Mouse (Mus musculus) neural tube, embryonic 14.5 days (tissue): ENCODE results near the gene Lefty2. TPM values are rescaled to one million over a fixed set of nuclear protein-coding genes. Genes with fewer than 3 reads are reported as not detected.

Source experiments
- ATAC-seq: fragments of 200-750 bp; cut with Nextera tagmentation; 2 replicates; pipeline ENCODE4 v1.8.0; 2017; ENCODE audit warnings: low read depth, mild to moderate bottlenecking, moderate TSS enrichment, moderate library complexity
- H3K27ac ChIP-seq: fragments of 300-500 bp; sonication (generic); 2 replicates; pipeline ENCODE4 v1.5.1; 2014; ENCODE audit warnings: low read depth, mild to moderate bottlenecking, control low read depth, low read length, moderate library complexity, mixed read lengths
- H3K27me3 ChIP-seq: fragments of 300-500 bp; sonication (generic); 2 replicates; pipeline ENCODE4 v1.6.1; 2014; ENCODE audit warnings: low read length; ENCODE audit not compliant: control insufficient read depth, insufficient read depth
- H3K36me3 ChIP-seq: fragments of 300-500 bp; sonication (generic); 2 replicates; pipeline ENCODE4 v1.6.1; 2014; ENCODE audit warnings: low read length, mixed read lengths; ENCODE audit not compliant: control insufficient read depth, insufficient read depth
- H3K4me1 ChIP-seq: fragments of 300-500 bp; sonication (generic); 2 replicates; pipeline ENCODE4 v1.6.1; 2014; ENCODE audit warnings: low read length; ENCODE audit not compliant: control insufficient read depth, insufficient read depth
- H3K4me2 ChIP-seq: fragments of 300-500 bp; sonication (generic); 2 replicates; pipeline ENCODE4 v1.6.1; 2014; ENCODE audit warnings: mild to moderate bottlenecking, low read depth, low read length, control low read depth
- H3K4me3 ChIP-seq: fragments of 300-500 bp; sonication (generic); 2 replicates; pipeline ENCODE4 v1.5.1; 2014; ENCODE audit warnings: low read depth, low read length, control low read depth, mixed read lengths
- H3K9ac ChIP-seq: fragments of 300-500 bp; sonication (generic); replicated peaks from 2 replicates; pipeline ENCODE4 v1.6.1; 2014; ENCODE audit warnings: low read depth, mild to moderate bottlenecking, control low read depth, low read length, mixed read lengths
- H3K9me3 ChIP-seq: fragments of 300-500 bp; sonication (generic); 2 replicates; pipeline ENCODE4 v1.6.1; 2016; ENCODE audit warnings: low read length; ENCODE audit not compliant: control insufficient read depth
- WGBS: fragments of 180-500 bp; shearing (Covaris S2); extraction: QIAGEN DNeasy Blood & Tissue Kit; methylation state at CpG from one replicate; pipeline ENCODE4 v1.1.7; 2014; 5-methylcytosine and 5-hydroxymethylcytosine counted together
- polyA plus RNA-seq: library from polyadenylated mRNA; unstranded; fragments of >200 nt; fragmentation: Nextera tagmentation; extraction: Ambion mirVana; gene quantifications from 2 replicates; pipeline ENCODE4 v1.2.1, GENCODE M21; 2014

Lefty2 gene
- polyA plus RNA-seq: 0.58 and 1.9 TPM in 2 replicates

DNA sequence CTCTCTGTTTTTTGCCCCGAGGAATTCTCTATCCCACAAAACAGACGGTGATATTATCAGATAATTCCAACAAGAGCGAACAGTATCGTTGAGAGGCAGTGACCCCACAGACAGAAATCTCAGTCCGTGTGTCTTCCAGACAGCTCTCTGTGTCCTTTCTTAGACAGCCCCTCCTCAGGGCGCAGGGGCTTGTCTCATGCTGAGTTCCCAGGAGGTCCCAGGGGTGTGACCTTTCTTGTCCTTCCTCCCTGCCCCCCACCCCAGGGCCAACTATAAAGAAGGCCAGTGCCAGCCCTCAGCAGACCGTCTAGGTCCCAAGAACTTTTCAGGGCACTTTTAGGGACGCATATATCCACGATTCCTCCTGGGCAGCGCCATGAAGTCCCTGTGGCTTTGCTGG is at the start of gene Lefty2:
Lefty2 (plus strand) TSS at position 301 of the 400 bp plus-strand sequence.
- peaks cover 9% of the 10 kb centered on the region for H3K27me3 ChIP-seq
- no peak within 1 kb of the TSS for H3K27ac ChIP-seq
- no peaks in the 10 kb centered on the region for H3K9me3 ChIP-seq
- H3K4me1 ChIP-seq: peaks cover 8% of the 10 kb centered on the region; the same call in 1 of the 2 replicates
- H3K36me3 ChIP-seq: no peaks in the 10 kb centered on the region
- 61% methylated on average over 10 of the region's 10 CpGs for WGBS
- H3K9ac ChIP-seq: no peak within 1 kb of the TSS
- H3K4me3 ChIP-seq: no peak within 1 kb of the TSS
- ATAC-seq: no peak
- H3K4me2 ChIP-seq: no peak within 1 kb of the TSS

DNA sequence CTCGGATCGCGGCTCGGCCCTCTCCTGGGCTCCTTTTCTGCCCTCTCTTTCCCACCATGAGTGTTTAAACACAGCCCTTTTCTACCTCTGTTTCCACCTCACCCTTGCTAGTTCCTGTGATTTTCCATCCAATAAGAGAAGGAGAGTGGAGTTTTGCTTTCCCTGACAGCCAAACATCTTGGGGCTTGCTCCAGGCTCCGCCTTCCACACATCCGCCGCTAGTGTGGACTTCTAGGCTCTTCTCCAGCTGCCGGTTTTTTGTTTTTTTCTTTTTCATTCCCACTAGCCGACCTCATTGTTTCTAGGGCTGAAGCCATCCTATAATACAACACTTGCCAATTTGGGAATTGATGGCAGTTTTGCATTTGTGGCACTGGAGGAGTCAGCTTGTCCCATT is 44.8 kb upstream of the Lefty2 start:
- Histone ChIP-seq H3K27ac (peak overlapping the region; percentile 98), H3K4me2 (peak overlapping the region; percentile 60), H3K27me3 (no peaks in the 10 kb centered on the region), H3K4me3 (peak overlapping the region; percentile 28), H3K4me1 (peaks cover 20% of the 10 kb centered on the region; the same call in 1 of the 2 replicates), H3K9me3 (no peaks in the 10 kb centered on the region), H3K36me3 (no peaks in the 10 kb centered on the region), H3K9ac (peak overlapping the region; percentile 53)
- WGBS: 2% methylated on average over 9 of the region's 9 CpGs
- ATAC-seq: peak; percentile 62

DNA sequence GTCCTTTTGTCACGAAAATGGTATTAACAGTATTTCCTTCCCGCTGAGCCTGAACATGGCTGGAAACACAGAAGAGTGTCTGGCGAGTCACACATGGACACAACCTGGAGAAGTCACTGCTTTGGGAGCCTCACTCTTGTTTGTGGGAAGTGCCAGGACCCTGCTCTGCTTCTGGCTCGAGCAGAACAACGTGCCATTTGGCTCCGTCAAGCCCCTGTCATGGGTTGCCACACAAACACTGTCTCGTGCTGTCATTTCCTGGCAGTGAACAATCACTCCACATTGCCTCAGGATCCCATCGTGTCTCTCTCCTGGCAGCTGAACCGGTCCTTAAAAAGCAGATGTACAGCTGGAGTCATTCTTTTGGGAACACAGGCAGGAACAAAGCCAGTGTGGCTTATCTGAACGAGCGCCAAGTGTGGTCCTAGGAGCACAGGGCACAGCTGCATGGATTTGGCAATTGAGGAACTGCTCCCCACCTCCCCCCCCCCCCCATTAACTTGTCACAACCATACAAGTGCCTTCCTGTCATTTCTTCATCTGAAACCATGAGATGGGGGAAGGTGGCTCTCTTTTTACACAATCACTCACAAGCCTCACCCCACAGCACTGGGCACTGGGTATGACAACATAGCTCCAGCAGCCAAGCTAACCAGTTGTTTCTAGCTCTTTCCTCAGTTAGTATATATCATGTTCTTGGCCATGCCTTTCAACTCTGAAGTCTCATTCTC is 44.2 kb upstream of the Lefty2 start:
- peak overlapping the region; percentile 98 for H3K27ac ChIP-seq
- WGBS: 5% methylated on average over 11 of the region's 11 CpGs
- peaks cover 20% of the 10 kb centered on the region; the same call in 1 of the 2 replicates for H3K4me1 ChIP-seq
- ATAC-seq: peak; percentile 52
- H3K36me3 ChIP-seq: no peaks in the 10 kb centered on the region
- H3K27me3 ChIP-seq: no peaks in the 10 kb centered on the region
- H3K4me2 ChIP-seq: peak overlapping the region; percentile 60
- H3K4me3 ChIP-seq: peak overlapping the region; percentile 28
- H3K9ac ChIP-seq: peak overlapping the region; percentile 53
- no peaks in the 10 kb centered on the region for H3K9me3 ChIP-seq

DNA sequence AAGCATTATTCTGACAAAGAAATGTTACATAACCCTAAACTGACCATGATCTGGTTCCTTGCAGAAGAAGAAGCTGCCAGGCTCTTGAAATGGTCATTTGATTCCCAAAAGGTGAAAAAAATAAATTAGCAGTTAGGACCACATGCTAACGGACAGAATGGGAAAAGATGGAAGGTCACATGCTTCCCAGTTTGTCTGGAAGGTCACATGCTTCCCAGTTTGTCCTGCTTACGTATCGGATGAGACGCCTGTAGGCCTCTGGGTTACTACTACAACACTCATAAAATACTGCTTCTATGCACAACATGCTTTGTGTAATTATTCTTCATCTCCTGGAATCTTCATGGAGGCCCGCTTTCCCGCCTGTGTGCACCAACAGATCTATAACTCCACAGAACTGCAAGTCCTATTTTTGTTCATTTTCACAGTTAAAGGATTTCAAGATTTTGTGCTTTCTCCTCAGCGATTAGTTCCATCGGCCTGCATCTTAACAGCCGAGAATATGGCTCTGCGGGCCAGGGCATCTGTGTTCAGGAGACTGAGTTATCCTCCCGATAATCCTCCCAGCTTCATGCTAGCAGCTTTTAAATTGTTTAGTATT is 43.1 kb upstream of the Lefty2 start:
- no peaks in the 10 kb centered on the region for H3K9me3 ChIP-seq
- ATAC-seq: peak; percentile 6
- H3K4me3 ChIP-seq: peak overlapping the region; percentile 65; the same call in 1 of the 2 replicates
- peak overlapping the region; percentile 52 for H3K4me2 ChIP-seq
- H3K27me3 ChIP-seq: no peaks in the 10 kb centered on the region
- peak overlapping the region; percentile 98 for H3K27ac ChIP-seq
- 21% methylated on average over 11 of the region's 11 CpGs for WGBS
- peak overlapping the region; percentile 65 for H3K9ac ChIP-seq
- peaks cover 20% of the 10 kb centered on the region; the same call in 1 of the 2 replicates for H3K4me1 ChIP-seq
- H3K36me3 ChIP-seq: no peaks in the 10 kb centered on the region

- under 1% methylated on average over 66 of the region's 77 CpGs for WGBS
- Histone ChIP-seq H3K36me3 (no peaks in the 10 kb centered on the region), H3K4me3 (peak within 1 kb of the TSS; percentile 65), H3K4me2 (peak within 1 kb of the TSS; percentile 59), H3K9me3 (no peaks in the 10 kb centered on the region), H3K4me1 (peaks cover 20% of the 10 kb centered on the region; the same call in 1 of the 2 replicates), H3K9ac (peak within 1 kb of the TSS; percentile 84), H3K27ac (peak within 1 kb of the TSS; percentile 98), H3K27me3 (no peaks in the 10 kb centered on the region)
- ATAC-seq: peak; percentile 96
Observed at GRCm38 (mm10) chr1:180850316-180851270, 42.3 kb upstream of the Lefty2 start, which contains the start of gene Sde2. TSS of gene Sde2 (plus strand) at chr1:180851127.

DNA sequence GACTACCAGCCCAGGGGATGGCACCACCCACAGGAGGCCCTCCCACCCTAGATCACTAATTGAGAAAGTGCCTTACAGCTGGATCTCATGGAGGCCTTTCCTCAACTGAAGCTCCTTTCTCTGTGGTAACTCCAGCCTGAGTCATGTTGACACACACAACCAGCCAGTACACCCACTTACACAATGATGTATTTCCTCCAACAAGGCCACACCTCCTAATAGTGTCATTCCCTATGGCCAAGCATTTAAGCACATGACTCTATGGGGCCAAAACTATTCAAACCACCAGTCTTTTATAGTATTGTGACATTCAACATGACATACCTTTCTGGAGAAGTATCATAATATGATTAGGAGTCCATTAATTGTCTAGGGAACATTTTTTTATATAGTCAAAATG is 34.1 kb upstream of the Lefty2 start:
- peaks cover 44% of the 10 kb centered on the region for H3K36me3 ChIP-seq
- no peak overlapping the region for H3K4me3 ChIP-seq

GRCm38 (mm10) chr1:180860030-180860429 is 32.9 kb upstream of the Lefty2 start:
- H3K9me3 ChIP-seq: no peaks in the 10 kb centered on the region

More for the DNA sequence above, 34.1 kb upstream of the Lefty2 start:
- H3K4me1 ChIP-seq: no peaks in the 10 kb centered on the region
- no peak for ATAC-seq
- no peak overlapping the region for H3K9ac ChIP-seq
- H3K27me3 ChIP-seq: no peaks in the 10 kb centered on the region
- H3K27ac ChIP-seq: no peak overlapping the region
- H3K9me3 ChIP-seq: no peaks in the 10 kb centered on the region
- H3K4me2 ChIP-seq: no peak overlapping the region

DNA sequence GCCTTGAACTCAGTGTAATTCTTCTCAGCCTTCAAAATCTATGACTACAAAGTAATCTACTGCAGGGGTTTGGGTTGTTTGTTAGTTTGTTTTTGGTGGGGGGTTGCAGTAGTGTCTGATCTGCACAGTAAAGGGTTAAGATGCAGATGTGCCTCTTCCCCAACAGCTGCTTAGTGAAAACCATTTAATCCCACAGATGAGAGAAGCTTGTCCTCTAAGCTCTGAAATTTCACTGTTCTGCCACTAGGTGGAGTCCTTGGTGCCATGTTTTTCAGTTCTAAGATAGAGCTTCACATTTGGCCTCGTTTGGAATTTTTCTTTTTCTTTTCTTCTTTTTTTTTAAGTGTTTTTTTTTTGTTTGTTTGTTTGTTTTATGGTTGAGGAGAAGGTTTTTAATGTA is 29.3 kb upstream of the Lefty2 start:
- H3K4me1 ChIP-seq: no peaks in the 10 kb centered on the region
- no peak overlapping the region for H3K4me2 ChIP-seq
- no peak overlapping the region for H3K27ac ChIP-seq
- H3K36me3 ChIP-seq: peaks cover 57% of the 10 kb centered on the region
- H3K9me3 ChIP-seq: no peaks in the 10 kb centered on the region
- no peak overlapping the region for H3K4me3 ChIP-seq
- no peak overlapping the region for H3K9ac ChIP-seq
- 26% methylated on average over 1 of the region's 1 CpGs for WGBS
- ATAC-seq: no peak
- no peaks in the 10 kb centered on the region for H3K27me3 ChIP-seq

More at GRCm38 (mm10) chr1:180860030-180860429, 32.9 kb upstream of the Lefty2 start:
- peaks cover 51% of the 10 kb centered on the region for H3K36me3 ChIP-seq
- H3K27me3 ChIP-seq: no peaks in the 10 kb centered on the region
- H3K27ac ChIP-seq: no peak overlapping the region
- WGBS: 94% methylated on average over 6 of the region's 6 CpGs
- H3K4me1 ChIP-seq: no peaks in the 10 kb centered on the region
- H3K4me3 ChIP-seq: no peak overlapping the region
- no peak overlapping the region for H3K4me2 ChIP-seq
- no peak overlapping the region for H3K9ac ChIP-seq
- no peak for ATAC-seq
